Mouse (Mus musculus) thymus, postnatal 4 days (tissue): ENCODE measurements at regions not wholly inside any gene's neighbourhood (a gene's known extent, or its start where the extent isn't known, plus 50 kb on each side); places are given as distances from the start of the nearest gene placed in this dataset.

Experiments
- DNase-seq: peaks from one replicate; pipeline ENCODE4 v3.0.0; 2021

- no peak for DNase-seq
These were observed 658.6 kb downstream of the Ofcc1 start for GRCm38 (mm10) chr13:39702621-39703020.

GRCm38 (mm10) chr13:39691291-39692024 lies 669.8 kb downstream of the Ofcc1 start:
- no peak for DNase-seq

DNA sequence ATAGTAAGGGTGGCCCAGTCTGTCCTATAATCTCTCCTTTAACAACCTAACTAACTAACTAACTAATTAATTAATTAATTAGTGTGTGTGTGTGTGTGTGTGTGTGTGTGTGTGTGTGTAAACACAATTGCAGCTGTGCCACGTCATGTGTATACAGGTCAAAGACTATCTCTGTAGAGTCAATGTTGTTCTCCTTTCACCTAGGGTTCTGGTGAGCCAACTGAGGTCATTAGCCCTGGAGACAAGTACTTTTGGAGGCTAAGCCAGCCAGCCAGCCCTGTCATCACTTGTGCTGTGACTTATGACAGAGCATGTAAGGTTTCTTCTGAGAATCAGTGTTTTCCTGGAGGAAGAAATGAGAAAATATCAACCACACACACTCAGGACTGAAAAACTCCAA lies 696.7 kb downstream of the Ofcc1 start:
- DNase-seq = no peak

- no peak for DNase-seq
These were observed 688.8 kb upstream of the Slc35b3 start for GRCm38 (mm10) chr13:39649457-39649856.

- peak; percentile 11 for DNase-seq
These were observed 686.7 kb upstream of the Slc35b3 start for GRCm38 (mm10) chr13:39647367-39647766.

DNA sequence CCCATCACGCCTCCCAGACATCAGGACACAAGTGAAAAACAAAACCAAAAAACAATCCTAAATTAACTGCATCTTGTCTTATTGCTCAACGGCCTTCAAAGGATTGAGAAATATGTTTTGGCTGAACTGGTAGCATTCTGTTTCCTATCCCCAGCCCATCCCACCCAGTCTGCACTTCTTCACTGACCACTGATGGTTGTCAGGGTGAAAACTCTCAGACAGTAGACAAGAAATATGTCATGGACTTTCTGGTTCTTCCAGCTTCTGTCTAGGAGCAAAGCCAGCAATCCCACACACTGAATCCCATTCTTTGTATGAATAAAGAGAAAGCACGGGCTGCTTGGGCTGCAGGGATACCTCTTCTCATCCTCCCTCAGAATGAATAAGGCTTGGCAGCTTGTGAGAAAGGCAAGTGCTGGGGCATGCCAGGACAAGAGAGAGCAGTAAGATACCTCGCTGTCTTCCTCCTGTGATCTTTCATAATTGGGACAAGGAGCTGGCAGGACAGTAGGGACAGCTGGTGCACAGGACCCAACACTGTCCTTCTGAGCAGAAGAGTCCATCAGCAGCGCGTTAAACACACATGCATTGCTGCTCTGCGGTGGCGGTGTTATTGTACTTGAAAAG lies 670.9 kb upstream of the Slc35b3 start:
- no peak for DNase-seq
